Mouse (Mus musculus) forebrain, embryonic 11.5 days (tissue): Measurements from ENCODE around the gene Ncmap. TPM values are rescaled to one million over a fixed set of nuclear protein-coding genes. Genes with fewer than 3 reads are reported as not detected.
"Not testable (repeated sequence)": the region's sequence is repeated elsewhere in the genome, so short reads cannot be mapped to it uniquely, and the experiment has no call there.

ENCODE experiments used
- ATAC-seq: fragments of 200-750 bp; cut with Nextera tagmentation; replicated peaks from 2 replicates; pipeline ENCODE4 v1.8.0; 2017; ENCODE audit warnings: moderate TSS enrichment; ENCODE audit not compliant: low FRiP score
- DNase-seq: peaks from one replicate; pipeline ENCODE4 v3.0.0-alpha.2; 2017; ENCODE audit warnings: low spot score
- H3K27ac ChIP-seq: fragments of 300-500 bp; sonication (generic); 2 replicates; pipeline ENCODE4 v1.5.1; 2014; ENCODE audit warnings: low read depth, low read length
- H3K27me3 ChIP-seq: fragments of 300-500 bp; sonication (generic); 2 replicates; pipeline ENCODE4 v1.6.1; 2014; ENCODE audit warnings: mild to moderate bottlenecking, low read length, mixed read lengths; ENCODE audit not compliant: control insufficient read depth, insufficient read depth
- H3K36me3 ChIP-seq: fragments of 300-500 bp; sonication (generic); 2 replicates; pipeline ENCODE4 v1.6.1; 2014; ENCODE audit warnings: mild to moderate bottlenecking, low read length, moderate library complexity, mixed read lengths; ENCODE audit not compliant: control insufficient read depth, insufficient read depth
- H3K4me1 ChIP-seq: fragments of 300-500 bp; sonication (generic); replicated peaks from 2 replicates; pipeline ENCODE4 v1.6.1; 2014; ENCODE audit warnings: low read length, mixed read lengths; ENCODE audit not compliant: control insufficient read depth, insufficient read depth
- H3K4me2 ChIP-seq: fragments of 300-500 bp; sonication (generic); 2 replicates; pipeline ENCODE4 v1.6.1; 2014; ENCODE audit warnings: low read depth, mild to moderate bottlenecking, low read length, moderate library complexity, mixed read lengths; ENCODE audit not compliant: severe bottlenecking
- H3K4me3 ChIP-seq: fragments of 300-500 bp; sonication (generic); 2 replicates; pipeline ENCODE4 v1.5.1; 2014; ENCODE audit warnings: low read depth, low read length
- H3K9ac ChIP-seq: fragments of 300-500 bp; sonication (generic); 2 replicates; pipeline ENCODE4 v1.6.1; 2014; ENCODE audit warnings: low read length
- H3K9me3 ChIP-seq: fragments of 300-500 bp; sonication (generic); 2 replicates; pipeline ENCODE4 v1.6.1; 2016; ENCODE audit warnings: low read length, mixed read lengths; ENCODE audit not compliant: control insufficient read depth
- WGBS: fragments of 180-500 bp; shearing (Covaris S2); extraction: QIAGEN DNeasy Blood & Tissue Kit; methylation state at CpG from one replicate; pipeline ENCODE4 v1.1.7; 2014; 5-methylcytosine and 5-hydroxymethylcytosine counted together
- polyA plus RNA-seq: library from polyadenylated mRNA; unstranded; fragments of >200 nt; fragmentation: Nextera tagmentation; extraction: Ambion mirVana; gene quantifications from 2 replicates; pipeline ENCODE4 v1.2.1, GENCODE M21; 2014

Ncmap gene
- polyA plus RNA-seq, 1 experiment from 2014 or later: 0.20 TPM

DNA sequence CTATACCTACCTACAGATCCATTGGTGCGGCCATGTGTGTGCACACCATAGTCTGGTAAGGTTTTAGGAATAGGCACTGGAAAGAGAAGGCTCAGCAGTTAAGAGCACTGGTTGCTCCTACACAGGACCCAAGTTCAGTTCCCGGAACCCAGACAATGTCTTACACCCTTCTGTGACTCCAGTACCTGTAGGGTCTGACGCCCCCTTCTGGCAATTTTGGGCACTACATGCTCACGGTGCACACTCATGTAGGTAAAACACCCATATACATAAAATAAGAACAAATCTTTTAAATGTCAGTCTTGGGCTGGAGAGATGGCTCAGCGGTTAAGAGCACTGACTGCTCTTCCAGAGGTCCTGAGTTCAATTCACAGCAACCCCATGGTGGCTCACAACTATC is 24.7 kb downstream of the Ncmap start:
- 81% methylated on average over 5 of the region's 5 CpGs for WGBS
- DNase-seq (no peak), ATAC-seq (no peak)
- peaks cover 2% of the 10 kb centered on the region; the same call in 1 of the 2 replicates for H3K9me3 ChIP-seq
- H3K9ac ChIP-seq: no peak overlapping the region
- no peaks in the 10 kb centered on the region for H3K27me3 ChIP-seq
- no peaks in the 10 kb centered on the region for H3K36me3 ChIP-seq
- no peak overlapping the region for H3K4me3 ChIP-seq
- no peak overlapping the region for H3K4me2 ChIP-seq
- no peak overlapping the region for H3K27ac ChIP-seq
- H3K4me1 ChIP-seq: no peaks in the 10 kb centered on the region

GRCm38 (mm10) chr4:135370372-135370771 is 27.7 kb downstream of the Ncmap start:
- 82% methylated on average over 11 of the region's 11 CpGs for WGBS

DNA sequence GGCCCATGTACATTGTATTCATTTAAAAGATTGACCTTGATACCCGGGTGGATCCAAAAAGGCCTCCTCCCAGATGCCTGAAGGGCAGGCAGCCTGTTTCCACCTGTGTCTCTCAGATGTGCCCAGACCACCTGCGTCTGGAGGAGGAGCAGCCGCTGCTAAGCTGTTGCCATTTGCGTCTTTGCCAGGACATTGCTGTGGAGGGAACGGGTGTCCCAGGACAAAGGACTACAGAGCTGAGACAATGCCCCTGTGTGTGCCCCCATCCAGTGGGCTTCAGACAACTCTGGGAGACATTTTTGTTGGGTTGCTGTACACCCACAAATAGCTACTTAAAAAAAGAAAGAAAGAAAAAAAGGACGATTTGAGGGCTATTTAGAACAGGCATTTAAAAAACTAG is 35.2 kb downstream of the Ncmap start:
- no peaks in the 10 kb centered on the region for H3K9me3 ChIP-seq
- WGBS: 32% methylated on average over 6 of the region's 6 CpGs
- no peak overlapping the region for H3K4me2 ChIP-seq
- no peak overlapping the region for H3K9ac ChIP-seq
- H3K4me3 ChIP-seq: no peak overlapping the region
- no peaks in the 10 kb centered on the region for H3K36me3 ChIP-seq
- no peak for ATAC-seq
- H3K4me1 ChIP-seq: no peaks in the 10 kb centered on the region
- no peaks in the 10 kb centered on the region for H3K27me3 ChIP-seq
- no peak overlapping the region for H3K27ac ChIP-seq
- DNase-seq: no peak

More at GRCm38 (mm10) chr4:135370372-135370771, 27.7 kb downstream of the Ncmap start:
- H3K4me1 ChIP-seq: no peaks in the 10 kb centered on the region
- H3K9me3 ChIP-seq: peaks cover under 1% of the 10 kb centered on the region; the same call in 1 of the 2 replicates
- no peak overlapping the region for H3K27ac ChIP-seq
- H3K4me3 ChIP-seq: no peak overlapping the region
- no peak for DNase-seq
- no peaks in the 10 kb centered on the region for H3K27me3 ChIP-seq
- ATAC-seq: no peak
- H3K9ac ChIP-seq: no peak overlapping the region
- no peaks in the 10 kb centered on the region for H3K36me3 ChIP-seq
- no peak overlapping the region for H3K4me2 ChIP-seq

DNA sequence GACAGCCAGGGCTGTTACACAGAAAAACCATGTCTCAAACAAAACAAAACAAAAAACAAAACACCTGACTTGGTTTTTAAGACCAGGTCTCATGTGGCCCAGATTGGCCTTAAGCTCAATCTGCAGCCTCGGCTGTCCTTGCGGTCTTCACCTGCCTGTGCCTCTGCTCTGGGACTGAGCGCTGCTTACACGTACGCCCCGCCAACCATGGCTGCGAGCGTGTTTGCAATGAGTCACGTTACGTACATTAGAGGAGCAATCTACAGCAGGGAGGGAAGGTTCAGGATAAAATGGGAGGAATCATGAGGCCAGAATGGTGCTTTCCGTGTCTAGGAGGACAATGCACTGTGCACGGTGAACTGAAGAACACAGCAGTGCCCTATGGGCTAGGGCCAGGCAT is 36.3 kb downstream of the Ncmap start:
- H3K4me1 ChIP-seq: no peaks in the 10 kb centered on the region
- no peaks in the 10 kb centered on the region for H3K36me3 ChIP-seq
- ATAC-seq (no peak), DNase-seq (no peak)
- no peaks in the 10 kb centered on the region for H3K27me3 ChIP-seq
- H3K4me3 ChIP-seq: no peak overlapping the region
- H3K27ac ChIP-seq: no peak overlapping the region
- H3K9ac ChIP-seq: no peak overlapping the region
- 85% methylated on average over 12 of the region's 12 CpGs for WGBS
- H3K4me2 ChIP-seq: no peak overlapping the region
- no peaks in the 10 kb centered on the region for H3K9me3 ChIP-seq

- no peak overlapping the region for H3K27ac ChIP-seq
- H3K4me2 ChIP-seq: no peak overlapping the region
- H3K9me3 ChIP-seq: no peaks in the 10 kb centered on the region
- H3K36me3 ChIP-seq: no peaks in the 10 kb centered on the region
- H3K4me1 ChIP-seq: no peaks in the 10 kb centered on the region
- DNase-seq: no peak
- H3K9ac ChIP-seq: no peak overlapping the region
- no peak for ATAC-seq
- H3K27me3 ChIP-seq: no peaks in the 10 kb centered on the region
- 4% methylated on average over 6 of the region's 6 CpGs for WGBS
- H3K4me3 ChIP-seq: no peak overlapping the region
These were observed 39.3 kb downstream of the Ncmap start for GRCm38 (mm10) chr4:135358736-135359135.

- WGBS: 84% methylated on average over 12 of the region's 12 CpGs
- no peaks in the 10 kb centered on the region for H3K9me3 ChIP-seq
- H3K27ac ChIP-seq: no peak overlapping the region
- DNase-seq (no peak), ATAC-seq (no peak)
- H3K4me2 ChIP-seq: no peak overlapping the region
- H3K9ac ChIP-seq: no peak overlapping the region
- no peak overlapping the region for H3K4me3 ChIP-seq
- H3K4me1 ChIP-seq: no peaks in the 10 kb centered on the region
- H3K27me3 ChIP-seq: no peaks in the 10 kb centered on the region
- H3K36me3 ChIP-seq: no peaks in the 10 kb centered on the region
These were observed 40.7 kb downstream of the Ncmap start for GRCm38 (mm10) chr4:135357221-135357920.

- H3K9me3 ChIP-seq: no peaks in the 10 kb centered on the region
- H3K27me3 ChIP-seq: no peaks in the 10 kb centered on the region
- peaks cover 4% of the 10 kb centered on the region; the same call in 1 of the 2 replicates for H3K4me1 ChIP-seq
- H3K9ac ChIP-seq: no peak overlapping the region
- no peak overlapping the region for H3K4me2 ChIP-seq
- H3K4me3 ChIP-seq: no peak overlapping the region
- ATAC-seq: no peak
- no peak for DNase-seq
- H3K27ac ChIP-seq: no peak overlapping the region
- no peaks in the 10 kb centered on the region for H3K36me3 ChIP-seq
- 78% methylated on average over 9 of the region's 9 CpGs for WGBS
These were observed 42.0 kb downstream of the Ncmap start for GRCm38 (mm10) chr4:135355886-135356550.

DNA sequence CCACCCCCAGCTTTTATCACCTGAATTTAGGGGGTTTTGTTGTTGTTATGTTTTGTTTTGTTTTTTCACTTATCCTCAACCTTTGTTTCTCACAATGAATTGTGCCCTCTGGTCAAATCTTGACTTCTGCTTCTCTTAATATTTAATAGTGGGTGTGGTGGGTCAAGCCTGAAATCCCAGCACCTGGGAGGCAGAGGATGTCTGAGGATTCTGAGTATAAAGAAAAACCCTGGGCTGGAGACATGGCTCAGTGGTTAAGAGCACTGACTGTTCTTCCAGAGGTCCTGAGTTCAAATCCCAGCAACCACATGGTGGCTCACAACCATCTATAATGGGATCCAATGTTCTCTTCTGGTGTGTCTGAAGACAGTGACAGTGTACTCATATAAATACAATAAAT is 43.3 kb downstream of the Ncmap start:
- not testable (repeated sequence) for H3K9me3 ChIP-seq, H3K36me3 ChIP-seq, DNase-seq, H3K4me1 ChIP-seq, H3K4me2 ChIP-seq, ATAC-seq, H3K27ac ChIP-seq, H3K27me3 ChIP-seq, H3K4me3 ChIP-seq, H3K9ac ChIP-seq
